ENCODE assay signal across 7 mouse cellular contexts in genomic region chr15:99584407-99585202, GRCm38 (mm10). TPM values are rescaled to one million over a fixed set of nuclear protein-coding genes. Genes with fewer than 3 reads are reported as not detected.
A peak's percentile ranks its signal among the peaks of the same experiment; 100 is the strongest.
DNase-seq lines count a peak whose midpoint lies in the region; ATAC-seq and TF ChIP-seq lines count a peak whose summit lies in the region.

No protein-coding gene starts in this region.

- no peaks in the 10 kb centered on the region for H3K9me3 ChIP-seq in hindbrain, postnatal 0 days (ENCODE audit: low read length)
- H3K9me3 ChIP-seq in lung, embryonic 16.5 days (ENCODE audit: control insufficient read depth, low read length), result no peaks in the 10 kb centered on the region
- no peaks in the 10 kb centered on the region for H3K9me3 ChIP-seq in stomach, embryonic 16.5 days (replicated peaks; ENCODE audit: control insufficient read depth, low read length)

- peak overlapping the region; percentile 56 for H3K4me3 ChIP-seq in brown adipose tissue, adult 24 weeks (ENCODE audit: insufficient read depth, low read depth, low read length)
- peak overlapping the region; percentile 23 for H3K4me3 ChIP-seq in hindbrain, postnatal 0 days (ENCODE audit: low read length)
- peak overlapping the region; percentile 37 for H3K4me3 ChIP-seq in lung, embryonic 16.5 days (ENCODE audit: low read length)
- peak overlapping the region; percentile 27 for H3K4me3 ChIP-seq in stomach, embryonic 16.5 days (replicated peaks; ENCODE audit: low read length)

- no peak overlapping the region for H3K27ac ChIP-seq in brown adipose tissue, adult 24 weeks (replicated peaks; ENCODE audit: low read depth, low read length)
- no peak overlapping the region for H3K27ac ChIP-seq in hindbrain, postnatal 0 days
- no peak overlapping the region for H3K27ac ChIP-seq in lung, embryonic 16.5 days (ENCODE audit: low read length)
- H3K27ac ChIP-seq in stomach, embryonic 16.5 days (ENCODE audit: low read length), result no peak overlapping the region

- TF ChIP-seq CTCF in hindbrain, postnatal 0 days (IDR thresholded peaks at IDR 0.05; ENCODE audit: low read depth), result no peak

- H3K9ac ChIP-seq in hindbrain, postnatal 0 days (replicated peaks; ENCODE audit: low read length), result no peak overlapping the region
- H3K9ac ChIP-seq in lung, embryonic 16.5 days (ENCODE audit: low read length), result peak overlapping the region; percentile 49; the same call in 1 of the 2 replicates
- H3K9ac ChIP-seq in stomach, embryonic 16.5 days (ENCODE audit: low read length), result no peak overlapping the region

- peaks cover 7% of the 10 kb centered on the region for H3K4me1 ChIP-seq in brown adipose tissue, adult 24 weeks (ENCODE audit: control insufficient read depth, insufficient read depth, insufficient read length, low read length)
- peaks cover 13% of the 10 kb centered on the region for H3K4me1 ChIP-seq in hindbrain, postnatal 0 days (ENCODE audit: insufficient read depth, low read length)
- H3K4me1 ChIP-seq in lung, embryonic 16.5 days (replicated peaks; ENCODE audit: control insufficient read depth, insufficient read depth, low read length), result peaks cover 14% of the 10 kb centered on the region
- peaks cover 16% of the 10 kb centered on the region for H3K4me1 ChIP-seq in stomach, embryonic 16.5 days (ENCODE audit: control insufficient read depth, insufficient read depth, low read length)

- WGBS in hindbrain, postnatal 0 days, result 5% methylated on average over 24 of the region's 24 CpGs
- WGBS in lung, embryonic 16.5 days, result 2% methylated on average over 24 of the region's 24 CpGs
- WGBS in stomach, embryonic 16.5 days, result 2% methylated on average over 24 of the region's 24 CpGs

- peak overlapping the region; percentile 50 for H3K4me2 ChIP-seq in hindbrain, postnatal 0 days (ENCODE audit: low read depth, low read length)
- H3K4me2 ChIP-seq in lung, embryonic 16.5 days (ENCODE audit: low read depth, low read length), result peak overlapping the region; percentile 55
- peak overlapping the region; percentile 45 for H3K4me2 ChIP-seq in stomach, embryonic 16.5 days (ENCODE audit: low read depth, low read length)

- no peak for ATAC-seq in hindbrain, postnatal 0 days
- ATAC-seq in lung, embryonic 16.5 days (ENCODE audit: low read depth), result peak; percentile 65
- ATAC-seq in stomach, embryonic 16.5 days (ENCODE audit: insufficient read depth, low FRiP score), result peak; percentile 27; the same call in 1 of the 2 replicates

- H3K36me3 ChIP-seq in hindbrain, postnatal 0 days (ENCODE audit: insufficient read depth, low read length), result no peaks in the 10 kb centered on the region
- no peaks in the 10 kb centered on the region for H3K36me3 ChIP-seq in lung, embryonic 16.5 days (ENCODE audit: control insufficient read depth, insufficient read depth, low read length)
- H3K36me3 ChIP-seq in stomach, embryonic 16.5 days (ENCODE audit: control insufficient read depth, insufficient read depth, low read length), result no peaks in the 10 kb centered on the region

- peaks cover 47% of the 10 kb centered on the region for H3K27me3 ChIP-seq in hindbrain, postnatal 0 days (ENCODE audit: insufficient read depth, low read length)
- H3K27me3 ChIP-seq in lung, embryonic 16.5 days (ENCODE audit: control insufficient read depth, insufficient read depth, low read depth, low read length), result peaks cover 80% of the 10 kb centered on the region
- peaks cover 89% of the 10 kb centered on the region for H3K27me3 ChIP-seq in stomach, embryonic 16.5 days (ENCODE audit: control insufficient read depth, insufficient read depth, low read length)

- peak; percentile 84 for DNase-seq in ES-CJ7 (ENCODE audit: low read depth, low spot score)
- no peak for DNase-seq in hindbrain, postnatal 0 days (ENCODE audit: low spot score)
- no peak for DNase-seq in frontal cortex, postnatal 10 days (ENCODE audit: low spot score in 2 of 2)
- no peak for DNase-seq in c-Kit-positive CD71-positive TER-119-positive erythroid progenitor cells, embryonic 14.5 days (ENCODE audit: low spot score)

RNA-seq across cellular contexts. Expression of gene Aqp2, which starts 5.8 kb away (rescaled TPM):
- polyA plus RNA-seq in brown adipose tissue, adult 24 weeks (2012; ENCODE audit: insufficient read depth, insufficient read length, missing spikeins), result 1.1 TPM in 1 of 2 replicates, not detected in the other
- total RNA-seq in hindbrain, postnatal 0 days (2014; rRNA removed), result not detected in 2 replicates
- polyA plus RNA-seq in hindbrain, postnatal 0 days (2015; fragmentation: Nextera tagmentation; extraction: Ambion mirVana), result 0.10 TPM in 1 of 2 replicates, not detected in the other
- polyA plus RNA-seq in lung, embryonic 16.5 days (2015; fragmentation: Nextera tagmentation; extraction: Ambion mirVana), result not detected in 2 replicates
- not detected in 2 replicates for polyA plus RNA-seq in stomach, embryonic 16.5 days (2015; fragmentation: Nextera tagmentation; extraction: Ambion mirVana)

RNA-seq across cellular contexts. Expression of gene Aqp5, which starts 6.0 kb away (rescaled TPM):
- not detected in 2 replicates for polyA plus RNA-seq in brown adipose tissue, adult 24 weeks (2012; ENCODE audit: insufficient read depth, insufficient read length, missing spikeins)
- total RNA-seq in hindbrain, postnatal 0 days (2014; rRNA removed), result 3.8 and 5.5 TPM in 2 replicates
- polyA plus RNA-seq in hindbrain, postnatal 0 days (2015; fragmentation: Nextera tagmentation; extraction: Ambion mirVana), result 1.1 TPM in 2 replicates
- polyA plus RNA-seq in lung, embryonic 16.5 days (2015; fragmentation: Nextera tagmentation; extraction: Ambion mirVana), result 1.8 and 3.2 TPM in 2 replicates
- polyA plus RNA-seq in stomach, embryonic 16.5 days (2015; fragmentation: Nextera tagmentation; extraction: Ambion mirVana), result 0.19 TPM in 1 of 2 replicates, not detected in the other

RNA-seq across cellular contexts. Expression of gene Aqp6, which starts 16.6 kb away (rescaled TPM):
- not detected in 2 replicates for polyA plus RNA-seq in brown adipose tissue, adult 24 weeks (2012; ENCODE audit: insufficient read depth, insufficient read length, missing spikeins)
- total RNA-seq in hindbrain, postnatal 0 days (2014; rRNA removed), result 0.14 and 0.26 TPM in 2 replicates
- polyA plus RNA-seq in hindbrain, postnatal 0 days (2015; fragmentation: Nextera tagmentation; extraction: Ambion mirVana), result 0.33 and 0.50 TPM in 2 replicates
- polyA plus RNA-seq in lung, embryonic 16.5 days (2015; fragmentation: Nextera tagmentation; extraction: Ambion mirVana), result not detected in 2 replicates
- not detected in 2 replicates for polyA plus RNA-seq in stomach, embryonic 16.5 days (2015; fragmentation: Nextera tagmentation; extraction: Ambion mirVana)

RNA-seq across cellular contexts. Expression of gene Faim2, which starts 56.6 kb away (rescaled TPM):
- not detected in 2 replicates for polyA plus RNA-seq in brown adipose tissue, adult 24 weeks (2012; ENCODE audit: insufficient read depth, insufficient read length, missing spikeins)
- total RNA-seq in hindbrain, postnatal 0 days (2014; rRNA removed), result 30.5 and 33.4 TPM in 2 replicates
- 54.6 and 57.9 TPM in 2 replicates for polyA plus RNA-seq in hindbrain, postnatal 0 days (2015; fragmentation: Nextera tagmentation; extraction: Ambion mirVana)
- 0.93 and 0.94 TPM in 2 replicates for polyA plus RNA-seq in lung, embryonic 16.5 days (2015; fragmentation: Nextera tagmentation; extraction: Ambion mirVana)
- polyA plus RNA-seq in stomach, embryonic 16.5 days (2015; fragmentation: Nextera tagmentation; extraction: Ambion mirVana), result 0.57 and 0.74 TPM in 2 replicates
